Mouse (Mus musculus) ES-E14 (cell line): Measurements from ENCODE around the gene Mex3a. TPM values are rescaled to one million over a fixed set of nuclear protein-coding genes. Genes with fewer than 3 reads are reported as not detected.

ENCODE experiments used
- DNase-seq: peaks from one replicate; pipeline ENCODE4 v3.0.0-alpha.2; 2013; ENCODE audit warnings: low read depth, low spot score
- H3K27ac ChIP-seq: 2 replicates; pipeline ENCODE4 v1.5.1; 2012; ENCODE audit warnings: low read depth, mild to moderate bottlenecking, low read length, moderate library complexity, mixed read lengths; ENCODE audit not compliant: poor library complexity, insufficient read depth, severe bottlenecking
- H3K36me3 ChIP-seq: 2 replicates; pipeline ENCODE4 v1.6.1; 2012; ENCODE audit warnings: mild to moderate bottlenecking, low read length, moderate library complexity, mixed read lengths; ENCODE audit not compliant: control insufficient read depth, poor library complexity, insufficient read depth, severe bottlenecking
- H3K4me1 ChIP-seq, 2 experiments: fragments of 150-350 bp in 1 of 2; sonication (generic) in 1 of 2; 2 replicates each; pipeline ENCODE4 v1.6.1; 2012; ENCODE audit warnings: low read length in 2 of 2, mild to moderate bottlenecking in 1 of 2, mixed read lengths in 1 of 2; ENCODE audit not compliant: control insufficient read depth in 2 of 2, insufficient read depth in 2 of 2, poor library complexity in 1 of 2
- H3K4me3 ChIP-seq, 2 experiments: fragments of 150-350 bp in 1 of 2; sonication (generic) in 1 of 2; 2 replicates each; pipeline ENCODE4 v1.5.1; 2012; ENCODE audit warnings: low read length in 2 of 2, low read depth in 1 of 2, mild to moderate bottlenecking in 1 of 2, mixed read lengths in 1 of 2; ENCODE audit not compliant: insufficient read depth in 1 of 2, poor library complexity in 1 of 2, severe bottlenecking in 1 of 2
- H3K9ac ChIP-seq: 2 replicates; pipeline ENCODE4 v1.6.1; 2012; ENCODE audit warnings: low read depth, mild to moderate bottlenecking, low read length, mixed read lengths; ENCODE audit not compliant: poor library complexity, insufficient read depth, severe bottlenecking
- H3K9me3 ChIP-seq: fragments of 150-350 bp; sonication (generic); 2 replicates; pipeline ENCODE4 v1.6.1; 2012; ENCODE audit warnings: low read depth, mild to moderate bottlenecking, low read length; ENCODE audit not compliant: control insufficient read depth, insufficient read depth
- CHD2 ChIP-seq: IDR thresholded peaks from 2 replicates; pipeline ENCODE4 v1.6.1; 2014; ENCODE audit warnings: mild to moderate bottlenecking, low read depth, low read length, inconsistent platforms
- HCFC1 ChIP-seq: IDR thresholded peaks from 2 replicates; pipeline ENCODE4 v1.6.1; 2012; ENCODE audit warnings: low read length, inconsistent platforms, borderline replicate concordance; ENCODE audit not compliant: insufficient read depth
- MAFK ChIP-seq: IDR thresholded peaks from 2 replicates; pipeline ENCODE4 v1.6.1; 2014; ENCODE audit warnings: mild to moderate bottlenecking, low read depth, low read length, inconsistent platforms; ENCODE audit not compliant: insufficient read depth
- ZC3H11A ChIP-seq: IDR thresholded peaks from 2 replicates; pipeline ENCODE4 v1.6.1; 2012; ENCODE audit warnings: low read depth, mild to moderate bottlenecking, inconsistent platforms, low read length, borderline replicate concordance
- ZNF384 ChIP-seq: IDR thresholded peaks from 2 replicates; pipeline ENCODE4 v1.6.1; 2012; ENCODE audit warnings: low read depth, low read length, inconsistent platforms
- in situ Hi-C, 2 experiments: fragments of 600-800 bp; cut with MboI; formaldehyde crosslinking; loops; one replicate each; pipeline ENCODE4 v1.15.1; 2025; ENCODE audit warnings: low sequenced_read_pairs in 2 of 2, inconsistent platforms in 1 of 2; ENCODE audit not compliant: unreplicated experiment in 2 of 2
- total RNA-seq: library from RNA; depleted of rRNA; stranded (reverse); fragments of 300-350 nt; gene quantifications from 2 replicates; pipeline ENCODE4 v1.2.3, GENCODE M21; 2012

The Mex3a gene
- total RNA-seq, 1 experiment: 24.9 TPM

GRCm38 (mm10) chr3:88500655-88501365, 31.4 kb upstream of the Mex3a start:
- Histone ChIP-seq H3K4me3 (no peak overlapping the region), H3K9ac (no peak overlapping the region)

DNA sequence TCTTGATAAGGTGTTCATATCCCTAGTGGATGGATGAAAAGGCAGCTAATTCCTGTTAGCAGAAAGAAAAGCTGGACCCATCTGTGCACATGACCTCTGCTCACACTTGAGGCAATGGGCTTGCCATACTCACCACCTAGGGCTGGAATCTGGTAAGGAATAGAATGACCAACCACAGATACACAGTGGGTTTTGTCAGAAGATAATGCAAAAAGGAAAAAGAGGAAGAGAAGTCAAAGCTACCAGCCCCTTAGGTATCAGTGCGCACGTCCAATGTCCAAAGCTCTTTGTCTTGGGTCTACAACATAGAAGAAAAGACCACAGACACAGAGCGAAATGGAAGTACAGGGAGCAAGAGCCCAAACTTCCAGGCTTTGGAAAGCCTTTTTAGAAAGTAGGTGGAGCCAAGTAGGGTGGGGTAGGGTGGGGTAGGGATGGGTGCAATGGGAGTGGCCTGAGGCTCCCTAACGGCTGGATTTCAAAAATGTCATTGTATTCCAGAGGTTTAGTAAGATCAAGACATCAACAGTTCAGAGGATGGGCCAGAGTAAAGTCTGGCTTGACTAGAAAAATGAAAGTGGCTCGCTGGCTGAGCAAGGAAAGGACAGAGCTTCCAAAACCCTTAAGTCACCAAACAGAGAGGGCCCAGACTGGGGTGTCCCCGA, 30.7 kb upstream of the Mex3a start:
- Histone ChIP-seq H3K9ac (no peak overlapping the region), H3K9me3 (no peaks in the 10 kb centered on the region), H3K36me3 (no peaks in the 10 kb centered on the region), H3K4me3 (peak overlapping the region; percentile 56 to 67; a peak in 3 of 4 replicates), H3K27ac (no peak overlapping the region), H3K4me1 (peaks cover 2 to 21% of the 10 kb centered on the region in 2 experiments; a peak in 3 of 4 replicates)
- TF ChIP-seq MAFK (no peak), HCFC1 (no peak), ZNF384 (no peak), ZC3H11A (no peak), CHD2 (no peak)
- in situ Hi-C loops: no loop called here
- DNase-seq: no peak

More at GRCm38 (mm10) chr3:88500655-88501365, 31.4 kb upstream of the Mex3a start:
- no peak overlapping the region for H3K27ac ChIP-seq
- TF ChIP-seq ZNF384 (no peak), CHD2 (no peak), HCFC1 (no peak), MAFK (no peak), ZC3H11A (no peak)
- H3K36me3 ChIP-seq: no peaks in the 10 kb centered on the region
- DNase-seq: no peak
- H3K9me3 ChIP-seq: no peaks in the 10 kb centered on the region
- H3K4me1 ChIP-seq: peaks cover 2 to 20% of the 10 kb centered on the region in 2 experiments; a peak in 3 of 4 replicates
- in situ Hi-C loops: no loop called here

DNA sequence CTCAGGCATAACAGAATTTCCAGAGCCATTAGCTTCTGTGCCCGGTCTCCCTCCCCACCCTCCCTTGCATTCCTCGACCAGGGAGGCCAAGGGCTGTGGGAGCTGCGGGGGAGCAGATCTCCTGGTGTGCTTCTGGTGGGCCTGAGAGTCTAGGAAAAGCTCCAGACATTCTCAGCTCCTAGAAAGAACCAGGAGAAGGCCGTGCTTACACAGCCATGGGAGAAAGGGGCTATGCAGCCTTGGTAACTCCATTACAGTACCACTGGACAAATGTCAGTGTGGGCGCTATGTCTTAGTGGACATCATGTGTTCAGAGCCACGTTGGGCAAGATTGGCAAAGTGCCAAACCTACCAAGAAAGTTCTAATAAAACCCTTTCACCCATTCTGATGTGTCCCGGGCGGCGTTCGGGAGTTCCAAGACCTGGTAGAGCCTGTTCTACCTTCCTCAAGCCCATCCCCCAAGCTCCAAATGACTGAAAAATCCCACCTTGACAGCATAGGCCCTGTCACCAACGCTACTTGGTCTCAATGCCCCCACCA, 30.1 kb upstream of the Mex3a start:
- H3K4me3 ChIP-seq: peak overlapping the region; percentile 56 to 67
- no peak overlapping the region for H3K9ac ChIP-seq
- no peak overlapping the region for H3K27ac ChIP-seq
- no peaks in the 10 kb centered on the region for H3K36me3 ChIP-seq
- peaks cover 2 to 20% of the 10 kb centered on the region in 2 experiments; a peak in 3 of 4 replicates for H3K4me1 ChIP-seq
- no peaks in the 10 kb centered on the region for H3K9me3 ChIP-seq
- no peak for DNase-seq
- TF ChIP-seq MAFK (no peak), CHD2 (no peak), HCFC1 (no peak), ZNF384 (no peak), ZC3H11A (no peak)
- in situ Hi-C loops: no loop called here

DNA sequence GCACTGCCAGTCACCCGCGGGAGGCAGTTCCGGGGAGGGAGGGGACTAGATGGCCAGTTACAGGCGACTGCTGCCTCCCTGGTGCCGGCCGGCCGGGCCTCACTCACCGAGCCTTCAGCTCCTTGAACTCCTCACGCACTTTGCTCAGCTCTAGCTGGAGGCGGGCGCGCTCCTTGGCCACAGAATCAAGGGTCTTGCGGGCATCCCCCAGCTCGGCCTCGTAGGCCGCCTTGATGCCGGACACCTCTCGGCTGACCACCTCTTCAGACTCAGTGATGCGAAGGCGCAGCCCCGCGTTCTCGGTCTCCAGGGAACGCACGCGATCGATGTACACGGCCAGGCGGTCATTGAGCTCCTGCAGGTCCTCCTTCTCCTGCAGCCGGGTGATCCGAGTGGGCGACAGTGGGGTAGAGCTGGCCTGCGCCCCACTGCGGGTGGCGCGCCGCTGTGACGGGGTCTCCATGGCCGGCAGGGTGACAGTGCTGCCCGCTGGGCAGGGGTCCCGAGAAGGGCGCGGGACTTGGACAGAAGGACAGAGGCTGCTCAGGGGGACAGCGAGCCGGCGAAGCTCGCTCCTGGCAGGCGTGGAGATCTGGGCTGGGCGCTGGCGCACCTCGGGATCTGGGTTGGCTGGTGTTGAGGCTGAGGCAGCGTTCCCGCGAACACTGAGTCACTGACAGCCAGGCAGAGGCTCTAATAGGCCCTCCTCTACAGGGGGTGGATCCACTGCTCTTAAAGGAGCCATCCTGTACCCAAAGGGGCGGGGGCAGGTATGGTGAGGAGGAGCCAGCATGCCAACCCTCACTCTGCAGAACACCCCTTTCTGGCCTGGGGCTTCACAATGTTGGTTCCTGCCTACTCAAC, 29.3 kb upstream of the Mex3a start:
- Histone ChIP-seq H3K4me1 (peaks cover 2 to 22% of the 10 kb centered on the region in 2 experiments; a peak in 3 of 4 replicates), H3K9ac (peak overlapping the region; percentile 62), H3K4me3 (peak overlapping the region; percentile 56 to 67), H3K27ac (no peak overlapping the region), H3K36me3 (no peaks in the 10 kb centered on the region), H3K9me3 (no peaks in the 10 kb centered on the region)
- DNase-seq: no peak
- in situ Hi-C loops: no loop called here
- TF ChIP-seq HCFC1: no peak
- no peak for TF ChIP-seq ZNF384
- TF ChIP-seq CHD2: no peak
- TF ChIP-seq MAFK: no peak
- no peak for TF ChIP-seq ZC3H11A
